Comparison of ENCODE assay signal across 19 mouse cellular contexts in the genomic region with DNA sequence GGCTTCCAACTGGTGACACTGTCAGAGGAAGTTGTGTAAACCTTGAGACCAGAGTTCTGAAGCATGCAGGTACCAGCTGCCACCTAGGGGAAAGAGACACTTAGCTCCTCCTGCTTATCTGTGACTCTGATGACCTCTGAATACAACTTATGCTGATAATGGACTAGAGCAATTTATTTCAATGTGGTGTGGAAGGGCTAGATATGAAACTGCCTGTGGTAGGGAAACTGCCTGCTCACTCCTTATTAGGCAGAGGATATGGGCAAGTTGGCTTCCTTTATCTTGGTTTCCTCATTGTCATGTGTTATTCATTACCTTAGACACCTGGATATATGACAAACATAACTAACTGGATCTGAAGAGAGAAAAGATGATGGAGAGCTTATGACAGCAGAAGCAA. TPM values are rescaled to one million over a fixed set of nuclear protein-coding genes. Genes with fewer than 3 reads are reported as not detected.
"Had no signal": no experiment of that assay in that cellular context is flagged by ENCODE, and none has a peak within 500 bp of the region (broad histone marks: within the 10 kb centered on the region; RNA-seq: fewer than 3 reads in every experiment).

No protein-coding gene starts in this region.

- DNase-seq: kidney, adult 18-20 months; kidney, postnatal 10 days; kidney, postnatal 4 days; left cerebral cortex, postnatal 4 days; lung, adult 18-20 months; right cerebral cortex, postnatal 4 days; spleen, adult 18-20 months; thymus, adult 2 months; thymus, postnatal 25 days had no signal

- H3K4me2 ChIP-seq: limb, embryonic 13.5 days; midbrain, embryonic 15.5 days; neural tube, embryonic 12.5 days; stomach, embryonic 15.5 days had no signal

- H3K9ac ChIP-seq: limb, embryonic 13.5 days; midbrain, embryonic 15.5 days; neural tube, embryonic 12.5 days; stomach, embryonic 15.5 days had no signal

- H3K27ac ChIP-seq: layer of hippocampus, adult 2 months; limb, embryonic 13.5 days; midbrain, embryonic 10.5 days; midbrain, embryonic 15.5 days; neural tube, embryonic 12.5 days; stomach, embryonic 15.5 days had no signal

- H3K36me3 ChIP-seq: limb, embryonic 13.5 days; midbrain, embryonic 10.5 days; midbrain, embryonic 15.5 days; neural tube, embryonic 12.5 days; stomach, embryonic 15.5 days had no signal

- H3K27me3 ChIP-seq: limb, embryonic 13.5 days; midbrain, embryonic 15.5 days; neural tube, embryonic 12.5 days; stomach, embryonic 15.5 days had no signal

- H3K4me3 ChIP-seq: layer of hippocampus, adult 2 months; limb, embryonic 13.5 days; midbrain, embryonic 10.5 days; midbrain, embryonic 15.5 days; neural tube, embryonic 12.5 days; stomach, embryonic 15.5 days had no signal

- ATAC-seq: midbrain, embryonic 15.5 days had no signal

- H3K4me1 ChIP-seq: limb, embryonic 13.5 days; midbrain, embryonic 10.5 days; midbrain, embryonic 15.5 days; neural tube, embryonic 12.5 days; stomach, embryonic 15.5 days had no signal

- H3K9me3 ChIP-seq: limb, embryonic 13.5 days; midbrain, embryonic 10.5 days; midbrain, embryonic 15.5 days; neural tube, embryonic 12.5 days; stomach, embryonic 15.5 days had no signal

RNA-seq across cellular contexts. Expression of gene Spata31d1c, which starts 44.0 kb away (rescaled TPM):
- total RNA-seq: layer of hippocampus, adult 2 months; layer of hippocampus, postnatal 10 days; left cerebral cortex, postnatal 4 days; neutrophil, adult 5-6 weeks had no signal
- polyA plus RNA-seq: kidney, embryonic 14.5 days; limb, embryonic 13.5 days; lung, embryonic 16.5 days; midbrain, embryonic 10.5 days; midbrain, embryonic 15.5 days; neural tube, embryonic 12.5 days; stomach, embryonic 15.5 days; thymus, adult 2 months had no signal
